Mouse (Mus musculus): ENCODE results near the gene Arl4a. TPM values are rescaled to one million over a fixed set of nuclear protein-coding genes. Genes with fewer than 3 reads are reported as not detected.

Arl4a gene
- total and polyA plus RNA-seq, 3 experiments = 24.3 to 25.4 (median 24.6) TPM

DNA sequence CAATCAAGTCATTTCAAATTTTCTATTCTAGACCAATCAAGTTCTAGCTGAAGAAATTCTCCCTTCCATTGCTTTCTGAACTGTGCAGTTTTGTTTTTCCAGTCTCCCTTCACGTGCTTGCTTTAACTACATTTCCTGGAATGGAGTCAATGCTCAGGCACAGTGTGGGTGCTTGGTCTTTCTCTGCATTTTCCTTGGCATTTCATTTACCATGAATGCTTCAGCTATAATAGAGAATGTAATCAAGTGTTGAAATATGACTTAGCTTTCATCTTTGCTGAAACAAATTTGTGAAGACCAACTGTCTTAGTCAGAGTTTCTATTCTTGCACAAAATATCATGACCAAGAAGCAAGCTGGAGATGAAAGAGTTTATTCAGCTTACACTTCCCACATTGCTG is 58.0 kb downstream of the Arl4a start:
- no peak for TF ChIP-seq HCFC1 (IDR thresholded peaks at IDR 0.05; ENCODE audit: low read depth, low read length)
- TF ChIP-seq MAFK (IDR thresholded peaks at IDR 0.05; ENCODE audit: insufficient replicate concordance, low read length) = no peak
- no peak for TF ChIP-seq BHLHE40 (IDR thresholded peaks at IDR 0.05; ENCODE audit: low read depth, low read length)
- TF ChIP-seq NRF1 (IDR thresholded peaks at IDR 0.05; ENCODE audit: low read depth, low read length) = no peak
- TF ChIP-seq ZKSCAN1 (IDR thresholded peaks at IDR 0.05; ENCODE audit: borderline replicate concordance, low read depth, low read length) = no peak
- TF ChIP-seq CHD1 (IDR thresholded peaks at IDR 0.05; ENCODE audit: low read depth, low read length) = no peak
- TF ChIP-seq MXI1 (IDR thresholded peaks at IDR 0.05; ENCODE audit: low read depth, low read length) = no peak
- no peak for TF ChIP-seq SMC3 (IDR thresholded peaks at IDR 0.05; ENCODE audit: low read depth, low read length)
- no peak for TF ChIP-seq USF1 (IDR thresholded peaks at IDR 0.05; ENCODE audit: low read depth, low read length)
- no peak for TF ChIP-seq CTCF (conservative IDR thresholded peaks at IDR 0.05 in 1 of 2, IDR thresholded peaks at IDR 0.05 in 1 of 2; ENCODE audit: low read depth in 2 of 2, low read length in 2 of 2)
- TF ChIP-seq MAZ (IDR thresholded peaks at IDR 0.05; ENCODE audit: low read depth, low read length) = no peak
- no peak for TF ChIP-seq ZMIZ1 (IDR thresholded peaks at IDR 0.05; ENCODE audit: low read depth, low read length)
- no peak for TF ChIP-seq E2F4 (IDR thresholded peaks at IDR 0.05; ENCODE audit: insufficient replicate concordance, low read depth, low read length)
- no peak for TF ChIP-seq ETS1 (conservative IDR thresholded peaks at IDR 0.05; ENCODE audit: low read depth, low read length)
- TF ChIP-seq EP300 (IDR thresholded peaks at IDR 0.05; ENCODE audit: low read length) = no peak
- no peak for TF ChIP-seq MAX (IDR thresholded peaks at IDR 0.05; ENCODE audit: low read length)
- TF ChIP-seq GABPA (IDR thresholded peaks at IDR 0.05; ENCODE audit: insufficient replicate concordance, low read depth, low read length) = no peak
- TF ChIP-seq RCOR1 (conservative IDR thresholded peaks at IDR 0.05; ENCODE audit: low read depth, low read length) = no peak
- Histone ChIP-seq H3K27ac (ENCODE audit: insufficient read depth, low read depth) (no peak overlapping the region), H3K9me3 (replicated peaks; ENCODE audit: low read length) (no peaks in the 10 kb centered on the region), H3K4me3 (replicated peaks in 1 of 3; ENCODE audit: low read depth in 2 of 3, low read length in 2 of 3, poor library complexity in 1 of 3) (no peak overlapping the region), H3K9ac (ENCODE audit: insufficient read depth, low read depth) (no peak overlapping the region), H3K4me2 (ENCODE audit: insufficient read depth, low read depth, poor library complexity, severe bottlenecking) (no peak overlapping the region), H3K4me1 (ENCODE audit: control insufficient read depth in 1 of 2, insufficient read depth in 2 of 2) (no peaks in the 10 kb centered on the region), H3K27me3 (replicated peaks) (no peaks in the 10 kb centered on the region), H3K79me2 (replicated peaks; ENCODE audit: control insufficient read depth, extremely low read depth, insufficient read depth, poor library complexity, severe bottlenecking) (no peaks in the 10 kb centered on the region), H3K36me3 (replicated peaks in 1 of 2; ENCODE audit: control insufficient read depth in 1 of 2, insufficient read depth in 1 of 2, low read length in 1 of 2) (no peaks in the 10 kb centered on the region)
- dilution Hi-C loops (cut with MboI; ENCODE audit: extremely low pct_ligation_motif_present, extremely low pct_unique_long_range_greater_than_20kb, low sequenced_read_pairs) (no loop called here), in situ Hi-C loops (cut with MboI; ENCODE audit: low pct_ligation_motif_present, low pct_unique_long_range_greater_than_20kb, low sequenced_read_pairs) (no loop called here)
- no peak for DNase-seq (ENCODE audit: extremely low read depth)

DNA sequence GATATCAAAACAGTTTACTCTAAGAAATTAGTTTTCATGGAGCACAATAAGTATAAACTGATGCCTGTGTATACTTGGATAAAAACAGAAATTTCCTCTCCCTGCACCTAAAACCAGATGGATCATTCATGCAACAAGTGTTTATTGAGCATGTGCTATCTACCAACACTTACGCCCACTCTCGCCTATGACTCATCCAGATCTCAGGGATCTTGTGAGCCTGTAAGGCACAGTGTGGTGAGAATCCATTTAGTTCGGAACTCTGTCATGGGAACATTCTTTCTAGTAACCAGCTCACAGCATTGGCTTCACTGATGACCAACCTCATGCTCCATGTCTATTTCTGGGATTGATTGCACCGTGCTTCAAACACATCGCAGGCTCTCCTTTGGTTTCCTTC is 58.8 kb downstream of the Arl4a start:
- dilution Hi-C loops (cut with MboI; ENCODE audit: extremely low pct_ligation_motif_present, extremely low pct_unique_long_range_greater_than_20kb, low sequenced_read_pairs) (no loop called here), in situ Hi-C loops (cut with MboI; ENCODE audit: low pct_ligation_motif_present, low pct_unique_long_range_greater_than_20kb, low sequenced_read_pairs) (no loop called here)
- H3K4me2 ChIP-seq (ENCODE audit: insufficient read depth, low read depth, poor library complexity, severe bottlenecking) = no peak overlapping the region
- H3K27me3 ChIP-seq (replicated peaks) = no peaks in the 10 kb centered on the region
- no peak for DNase-seq (ENCODE audit: extremely low read depth)
- H3K36me3 ChIP-seq (replicated peaks in 1 of 2; ENCODE audit: control insufficient read depth in 1 of 2, insufficient read depth in 1 of 2, low read length in 1 of 2) = no peaks in the 10 kb centered on the region
- no peaks in the 10 kb centered on the region for H3K9me3 ChIP-seq (replicated peaks; ENCODE audit: low read length)
- no peak for TF ChIP-seq NELFE (IDR thresholded peaks at IDR 0.05; ENCODE audit: low read depth, low read length)
- no peak for TF ChIP-seq RCOR1 (conservative IDR thresholded peaks at IDR 0.05; ENCODE audit: low read depth, low read length)
- no peak for TF ChIP-seq ZMIZ1 (IDR thresholded peaks at IDR 0.05; ENCODE audit: low read depth, low read length)
- no peak for TF ChIP-seq PAX5 (IDR thresholded peaks at IDR 0.05; ENCODE audit: low read length)
- H3K4me3 ChIP-seq (replicated peaks in 1 of 3; ENCODE audit: low read depth in 2 of 3, low read length in 2 of 3, poor library complexity in 1 of 3) = no peak overlapping the region
- no peak overlapping the region for H3K9ac ChIP-seq (ENCODE audit: insufficient read depth, low read depth)
- no peaks in the 10 kb centered on the region for H3K79me2 ChIP-seq (replicated peaks; ENCODE audit: control insufficient read depth, extremely low read depth, insufficient read depth, poor library complexity, severe bottlenecking)
- no peak overlapping the region for H3K27ac ChIP-seq (ENCODE audit: insufficient read depth, low read depth)
- no peaks in the 10 kb centered on the region for H3K4me1 ChIP-seq (ENCODE audit: control insufficient read depth in 1 of 2, insufficient read depth in 2 of 2)

Measured in CH12.LX (cell line).